In genomic region chr16:23686783-23687182, GRCm38 (mm10) we compare ENCODE assay signal across 18 mouse cellular contexts.
DNase-seq lines count a peak whose midpoint lies in the region; ATAC-seq and TF ChIP-seq lines count a peak whose summit lies in the region.
"Had no signal": no experiment of that assay in that cellular context is flagged by ENCODE, and none has a peak within 500 bp of the region (broad histone marks: within the 10 kb centered on the region; RNA-seq: fewer than 3 reads in every experiment).

No protein-coding gene starts in this region.

- no peak for TF ChIP-seq POLR2A in brain, embryonic 14.5 days (IDR thresholded peaks at IDR 0.05; ENCODE audit: borderline replicate concordance, extremely low read depth, insufficient read depth, insufficient read length, poor library complexity, severe bottlenecking)

- ATAC-seq in frontal cortex, adult (ENCODE audit: low TSS enrichment): peak; percentile 91
- ATAC-seq: forebrain, embryonic 16.5 days; inflammation-experienced regulatory T-cells, adult 6 months; midbrain, embryonic 13.5 days had no signal

- no peak for TF ChIP-seq CTCF in brain, embryonic 14.5 days (IDR thresholded peaks at IDR 0.05; ENCODE audit: borderline replicate concordance, extremely low read depth, insufficient read depth, insufficient read length)

- intact Hi-C loops in left cerebral cortex, postnatal 25 days (cut with DNase I): no loop called here

- DNase-seq in frontal cortex, postnatal 10 days (ENCODE audit: low spot score in 2 of 2): no peak
- peak; percentile 19 for DNase-seq in layer of hippocampus, adult 9-11 months
- no peak for DNase-seq in layer of hippocampus, postnatal 25 days (ENCODE audit: extremely low spot score in 1 of 2, low spot score in 1 of 2)
- DNase-seq in brain, embryonic 14.5 days (ENCODE audit: low read depth): peak; percentile 21
- DNase-seq in left cerebral cortex, postnatal 25 days (ENCODE audit: low spot score in 2 of 2): peak; percentile 23 to 72
- DNase-seq in cerebellum, adult 11 months: no peak
- no peak for DNase-seq in kidney, postnatal 14 days
- DNase-seq: adrenal gland, postnatal 10 days; cerebellum, adult 9-11 months; heart, postnatal 4 days; kidney, adult 18-20 months; lung, embryonic 14.5 days; lung, postnatal 36 days; thymus, postnatal 25 days had no signal

Comparison
In these comparisons a context has a peak if more than half of its experiments do, and no peak if none do; other contexts are left out.
1. DNase-seq: peak in layer of hippocampus, adult 9-11 months (single experiment), brain, embryonic 14.5 days (single experiment) and left cerebral cortex, postnatal 25 days (2 of 2); none in frontal cortex, postnatal 10 days (0 of 2), layer of hippocampus, postnatal 25 days (0 of 2), cerebellum, adult 11 months (single experiment) and kidney, postnatal 14 days (single experiment).